Mouse (Mus musculus): ENCODE measurements around the gene Rgl2.
A peak's percentile ranks its signal among the peaks of the same experiment; 100 is the strongest.
"Not testable (repeated sequence)": the region's sequence is repeated elsewhere in the genome, so short reads cannot be mapped to it uniquely, and the experiment has no call there.

Gene Rgl2

GRCm38 (mm10) chr17:33929371-33930279, at the start of gene Rgl2:
Gene Rgl2 (plus strand): TSS chr17:33929543.
- DNase-seq (ENCODE audit: low spot score in 2 of 2) = peak; percentile 86 to 92

- not testable (repeated sequence) for DNase-seq (ENCODE audit: low spot score in 2 of 2)
Measured at GRCm38 (mm10) chr17:33884320-33884719, 45.0 kb upstream of the Rgl2 start.

GRCm38 (mm10) chr17:33887802-33888201, 41.5 kb upstream of the Rgl2 start:
- DNase-seq (ENCODE audit: low spot score in 2 of 2) = not testable (repeated sequence)

DNA sequence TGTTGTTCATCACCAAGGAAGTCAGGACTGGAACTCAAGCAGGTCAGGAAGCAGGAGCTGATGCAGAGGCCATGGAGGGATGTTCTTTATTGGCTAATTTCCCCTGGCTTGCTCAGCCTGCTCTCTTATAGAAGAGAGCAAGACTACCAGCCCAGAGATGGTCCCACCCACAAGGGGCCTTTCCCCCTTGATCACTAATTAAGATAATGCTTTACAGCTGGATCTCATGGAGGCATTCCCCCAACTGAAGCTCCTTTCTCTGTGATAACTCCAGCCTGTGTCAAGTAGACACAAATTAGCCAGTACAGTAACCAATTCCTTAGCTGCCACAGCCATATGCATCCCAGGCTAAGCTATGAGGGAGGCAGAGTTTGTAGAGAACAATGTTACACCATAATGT, 41.1 kb upstream of the Rgl2 start:
- not testable (repeated sequence) for DNase-seq (ENCODE audit: low spot score in 2 of 2)

DNA sequence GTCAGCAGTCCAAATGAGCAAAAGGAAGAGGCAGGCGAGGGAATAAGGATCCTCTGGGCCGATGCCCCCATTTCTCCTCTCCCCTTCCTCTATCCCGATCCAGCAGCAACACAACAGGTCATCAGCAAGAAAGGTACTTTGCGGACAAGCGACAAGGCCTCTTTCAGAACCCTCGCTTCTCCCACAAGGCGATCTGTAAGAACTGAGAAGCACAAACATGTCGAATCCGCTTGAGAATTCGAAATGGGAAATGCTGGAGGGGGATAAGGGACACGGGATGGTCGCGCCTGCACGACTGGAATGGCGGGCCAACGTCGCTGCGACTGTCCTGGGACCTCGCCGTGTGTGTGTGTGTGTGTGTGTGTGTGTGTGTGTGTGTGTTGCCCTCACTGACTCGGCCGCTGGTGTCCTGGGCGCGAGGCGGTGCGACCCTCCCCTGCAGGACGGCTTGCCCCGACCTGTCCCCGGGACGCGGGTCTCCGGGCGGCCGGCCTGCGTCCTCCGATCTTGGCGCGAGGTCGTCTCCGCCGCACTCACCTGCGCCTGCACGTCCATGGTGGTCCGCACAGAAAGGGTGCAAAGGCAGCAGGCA, 39.3 kb upstream of the Rgl2 start:
- not testable (repeated sequence) for DNase-seq (ENCODE audit: low spot score in 2 of 2)

- DNase-seq (ENCODE audit: low spot score in 2 of 2) = peak; percentile 99 to 100
Measured at GRCm38 (mm10) chr17:33890533-33891059, 38.7 kb upstream of the Rgl2 start, which contains the start of gene Kifc1. Gene Kifc1 (minus strand): TSS chr17:33890661.

DNA sequence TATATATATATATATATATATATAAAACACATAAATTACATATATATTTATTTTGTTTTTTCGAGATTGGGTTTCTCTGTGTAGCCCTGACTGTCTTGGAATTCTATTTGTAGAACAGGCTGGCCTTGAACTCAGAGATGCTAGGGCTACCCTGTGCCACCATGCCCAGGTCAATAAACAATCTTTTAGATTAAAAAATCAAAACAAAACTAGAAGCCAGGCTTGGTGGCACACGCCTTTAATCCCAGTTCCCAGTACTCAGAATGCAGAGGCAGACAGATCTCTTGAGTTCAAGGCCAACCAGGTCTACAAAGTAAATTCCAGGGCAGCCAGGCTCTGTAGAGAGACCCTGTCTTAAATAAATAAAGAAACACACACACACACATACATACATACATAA, 38.0 kb upstream of the Rgl2 start:
- no peak for DNase-seq (ENCODE audit: low spot score in 2 of 2)

DNA sequence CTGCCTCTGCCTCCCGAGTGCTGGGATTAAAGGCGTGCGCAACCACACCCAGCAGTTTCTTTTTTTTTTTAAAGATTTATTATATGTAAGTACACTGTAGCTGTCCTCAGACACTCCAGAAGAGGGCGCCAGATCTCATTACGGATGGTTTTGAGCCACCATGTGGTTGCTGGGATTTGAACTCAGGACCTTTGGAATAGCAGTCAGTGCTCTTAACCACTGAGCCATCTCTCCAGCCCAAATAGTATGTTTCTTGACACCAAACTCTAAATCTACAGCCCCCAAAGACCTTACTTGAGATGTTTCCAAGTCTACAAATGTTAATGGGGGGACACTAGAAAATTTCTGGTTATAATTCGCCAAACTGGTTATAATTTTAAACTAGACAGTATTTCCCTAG, 37.5 kb upstream of the Rgl2 start:
- not testable (repeated sequence) for DNase-seq (ENCODE audit: low spot score in 2 of 2)

DNA sequence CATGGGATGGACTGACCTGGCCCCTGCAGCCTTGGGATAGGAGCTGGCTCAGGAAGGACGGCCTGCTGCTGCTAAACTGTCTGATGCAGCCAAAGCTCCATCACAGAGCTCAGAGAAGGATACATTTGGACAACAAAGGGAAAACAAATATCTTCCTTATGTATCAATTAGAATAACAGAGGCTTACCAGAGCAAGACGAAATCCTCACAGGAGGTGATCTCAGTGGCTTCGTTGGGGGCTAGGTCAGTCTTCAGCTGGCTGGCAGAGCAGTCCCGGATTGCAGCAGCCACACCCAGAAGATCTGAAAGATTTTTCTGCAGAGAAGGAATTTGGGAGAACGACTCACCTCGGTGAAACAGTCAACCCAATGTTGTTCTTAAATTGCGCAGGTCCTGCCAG, 36.9 kb upstream of the Rgl2 start:
- no peak for DNase-seq (ENCODE audit: low spot score in 2 of 2)

DNA sequence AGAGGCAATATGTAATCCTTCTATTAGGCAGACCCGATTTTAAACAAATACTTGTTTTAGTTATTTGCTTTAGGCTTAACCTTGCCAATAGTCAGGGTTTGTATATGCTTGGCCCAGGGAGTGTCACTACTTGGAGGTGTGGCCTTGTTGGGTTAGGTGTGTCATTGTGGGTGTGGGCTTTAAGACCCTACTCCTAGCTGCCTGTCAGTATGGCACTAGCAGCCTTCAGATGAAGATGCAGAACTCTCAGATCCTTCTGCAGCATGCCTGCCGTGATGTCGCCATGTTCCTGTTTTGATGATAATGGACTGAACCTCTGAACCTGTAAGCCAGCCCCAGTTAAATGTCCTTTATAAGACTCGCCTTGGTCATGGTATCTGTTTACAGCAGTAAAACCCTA, 36.3 kb upstream of the Rgl2 start:
- not testable (repeated sequence) for DNase-seq (ENCODE audit: low spot score in 2 of 2)

- DNase-seq (ENCODE audit: low spot score in 2 of 2) = no peak
Measured at GRCm38 (mm10) chr17:33897114-33897794, 32.1 kb upstream of the Rgl2 start.

- DNase-seq (ENCODE audit: low spot score in 2 of 2) = not testable (repeated sequence)
Measured at GRCm38 (mm10) chr17:33898193-33898592, 31.1 kb upstream of the Rgl2 start.

GRCm38 (mm10) chr17:33899642-33900041, 29.7 kb upstream of the Rgl2 start:
- no peak for DNase-seq (ENCODE audit: low spot score in 2 of 2)

DNA sequence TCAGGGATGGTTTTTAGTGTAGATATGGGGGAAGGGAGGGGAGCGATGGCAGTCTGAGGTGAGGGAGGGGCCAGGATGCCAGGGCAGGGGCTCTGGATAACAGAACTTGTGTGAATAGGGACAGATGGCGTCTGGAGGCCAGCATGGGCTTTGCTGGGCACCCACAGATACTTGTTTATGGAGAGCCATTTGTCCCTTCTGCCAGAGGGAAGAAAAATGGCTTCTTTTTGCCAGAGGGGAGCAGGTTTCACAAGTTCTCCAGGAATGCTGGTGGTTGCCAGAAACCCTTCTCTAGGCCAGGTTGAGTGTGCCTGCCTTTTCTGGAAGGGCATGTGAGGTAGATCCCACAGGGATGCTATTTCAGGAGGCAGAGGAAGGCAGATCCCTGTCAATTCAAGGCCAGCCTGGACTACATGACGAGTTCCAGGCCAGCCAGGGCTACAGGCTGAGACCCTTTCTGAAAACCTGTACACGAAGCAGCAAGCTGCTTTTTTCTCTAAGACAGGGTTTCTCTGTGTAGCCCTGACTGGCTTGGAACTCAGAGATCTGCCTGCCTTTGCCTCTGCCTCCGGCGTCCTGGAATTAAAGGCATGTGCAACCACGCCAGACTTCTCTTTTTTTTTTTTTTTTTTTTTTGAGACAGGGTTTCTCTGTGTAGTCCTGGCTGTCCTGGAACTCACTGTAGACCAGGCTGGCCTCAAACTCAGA, 28.9 kb upstream of the Rgl2 start:
- no peak for DNase-seq (ENCODE audit: low spot score in 2 of 2)

- no peak for DNase-seq (ENCODE audit: low spot score in 2 of 2)
Measured at GRCm38 (mm10) chr17:33900989-33901314, 28.4 kb upstream of the Rgl2 start.

GRCm38 (mm10) chr17:33901653-33902052, 27.7 kb upstream of the Rgl2 start:
- no peak for DNase-seq (ENCODE audit: low spot score in 2 of 2)

GRCm38 (mm10) chr17:33902079-33902478, 27.3 kb upstream of the Rgl2 start:
- DNase-seq (ENCODE audit: low spot score in 2 of 2) = no peak

GRCm38 (mm10) chr17:33902491-33902890, 26.9 kb upstream of the Rgl2 start:
- DNase-seq (ENCODE audit: low spot score in 2 of 2) = no peak

DNA sequence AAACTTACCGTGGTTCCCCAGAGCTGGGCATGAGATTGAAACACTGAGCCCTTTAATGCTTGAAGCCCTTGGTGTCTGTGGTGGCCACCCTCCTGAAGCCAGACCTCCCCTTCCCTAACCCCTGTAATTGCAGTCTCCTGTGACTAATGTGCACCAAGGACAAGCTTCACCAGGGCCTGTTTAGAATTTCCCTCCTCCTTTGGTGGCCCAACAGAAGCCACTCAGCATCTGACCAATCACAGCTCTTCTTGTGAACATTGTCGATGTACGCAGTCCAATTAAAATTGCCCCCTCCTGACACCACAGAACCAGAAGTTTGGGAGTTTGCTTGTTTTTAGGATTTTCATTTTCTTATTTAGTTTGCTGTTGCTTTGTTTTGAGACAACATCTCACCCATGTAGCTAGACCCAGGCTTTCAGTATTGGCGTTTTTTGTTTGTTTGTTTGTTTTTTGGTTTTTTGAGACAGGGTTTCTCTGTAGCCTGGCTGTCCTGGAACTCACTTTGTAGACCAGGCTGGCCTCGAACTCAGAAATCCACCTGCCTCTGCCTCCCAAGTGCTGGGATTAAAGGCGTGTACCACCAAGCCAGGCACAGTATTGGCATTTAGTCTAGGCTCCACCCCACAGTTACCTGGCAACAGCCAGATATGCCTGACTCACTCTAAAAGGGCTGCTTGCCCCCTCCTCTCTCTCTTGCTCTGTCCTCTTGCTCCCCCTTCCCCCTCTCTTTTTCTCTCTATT, 25.3 kb upstream of the Rgl2 start:
- DNase-seq (ENCODE audit: low spot score in 2 of 2) = not testable (repeated sequence)

GRCm38 (mm10) chr17:33904835-33905234, 24.5 kb upstream of the Rgl2 start, which contains the start of gene Platr17:
Gene Platr17 (plus strand): TSS chr17:33905135.
- not testable (repeated sequence) for DNase-seq (ENCODE audit: low spot score in 2 of 2)
